Mouse (Mus musculus) liver, adult 2 months (tissue): ENCODE measurements around the gene Arhgap21.

Experiments used
- CTCF ChIP-seq: fragments of 200-500 bp; IDR thresholded peaks from 2 replicates; pipeline ENCODE4 v1.5.1; 2011; ENCODE audit warnings: low read depth, low read length, control low read depth
- POLR2A ChIP-seq: fragments of 200-500 bp; IDR thresholded peaks from 2 replicates; pipeline ENCODE4 v1.6.1; 2011; ENCODE audit warnings: low read length, control low read depth; ENCODE audit not compliant: insufficient read depth; ENCODE audit errors: extremely low read depth

- TF ChIP-seq CTCF (no peak), POLR2A (0 out of 2 replicates have a peak, but pooled peaks have one; percentile 9)
Measured at GRCm38 (mm10) chr2:20968441-20969200, at the start of gene Arhgap21.
